Mouse (Mus musculus) embryo, embryonic 11.5 days (tissue): ENCODE measurements at regions not wholly inside any gene's neighbourhood (a gene's known extent, or its start where the extent isn't known, plus 50 kb on each side); places are given as distances from the start of the nearest gene placed in this dataset.
A peak's percentile ranks its signal among the peaks of the same experiment; 100 is the strongest.

Source experiments
- DNase-seq: peaks from one replicate; pipeline ENCODE4 v3.0.0-alpha.2; 2012; ENCODE audit warnings: low read depth, low spot score

DNA sequence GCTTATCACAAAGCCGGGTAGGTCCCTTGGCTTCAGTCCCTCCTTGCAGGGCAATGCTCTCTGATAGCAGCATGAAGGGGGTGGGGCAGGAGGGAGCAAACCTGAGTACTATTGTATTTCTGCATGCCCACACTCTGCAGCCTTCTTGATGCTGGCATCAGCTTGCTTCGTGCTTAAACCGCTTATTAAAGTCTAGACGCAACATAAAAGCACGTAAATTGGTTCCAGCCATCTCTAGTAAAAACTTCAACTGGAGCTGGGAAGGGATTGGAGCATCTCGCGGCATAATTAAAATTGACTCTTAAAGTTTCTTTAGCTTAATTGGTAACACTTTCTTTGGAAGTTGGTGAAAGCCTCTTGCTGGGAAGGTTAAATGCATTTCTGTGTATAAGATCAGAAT, 131.5 kb upstream of the Jag1 start:
- DNase-seq: peak; percentile 19

DNA sequence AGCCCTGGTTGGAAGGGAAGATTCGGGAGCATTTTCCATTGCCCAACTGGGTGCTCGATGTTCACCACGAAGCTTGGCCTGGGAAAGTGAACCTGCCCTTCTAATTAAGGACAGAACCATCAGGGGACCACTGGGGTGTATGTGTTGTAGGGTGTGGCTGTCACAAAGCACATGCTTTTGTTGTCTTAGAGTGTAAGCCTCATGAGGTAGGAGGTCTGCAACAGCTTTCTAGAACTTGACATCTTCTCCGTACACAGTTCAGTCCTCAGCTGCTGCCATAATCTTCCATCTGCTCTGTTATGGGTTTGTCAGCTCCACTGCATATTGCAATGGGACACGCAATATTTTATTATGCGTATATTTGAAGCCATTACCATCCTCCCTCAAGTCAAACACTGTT, 127.9 kb upstream of the Jag1 start:
- DNase-seq: no peak

DNA sequence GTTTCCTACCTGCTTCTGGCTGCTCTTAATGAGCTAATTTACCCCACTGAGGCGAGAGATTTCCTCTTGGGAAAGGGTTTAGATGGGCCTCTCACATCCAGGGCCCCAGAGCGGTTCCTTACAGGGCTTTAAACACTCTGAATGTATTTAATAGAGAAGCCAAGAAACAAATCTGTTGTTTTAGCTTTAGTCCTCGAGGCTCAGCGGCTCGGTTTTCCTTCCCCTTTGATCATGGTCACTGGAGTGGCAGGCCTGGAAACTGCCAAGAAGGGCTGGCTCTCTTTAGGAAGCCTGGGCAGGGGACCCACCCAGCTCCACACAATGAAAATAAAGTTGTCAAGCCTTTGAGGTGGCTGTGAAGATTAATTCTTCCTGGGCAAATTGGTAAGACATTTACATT, 127.5 kb upstream of the Jag1 start:
- no peak for DNase-seq

DNA sequence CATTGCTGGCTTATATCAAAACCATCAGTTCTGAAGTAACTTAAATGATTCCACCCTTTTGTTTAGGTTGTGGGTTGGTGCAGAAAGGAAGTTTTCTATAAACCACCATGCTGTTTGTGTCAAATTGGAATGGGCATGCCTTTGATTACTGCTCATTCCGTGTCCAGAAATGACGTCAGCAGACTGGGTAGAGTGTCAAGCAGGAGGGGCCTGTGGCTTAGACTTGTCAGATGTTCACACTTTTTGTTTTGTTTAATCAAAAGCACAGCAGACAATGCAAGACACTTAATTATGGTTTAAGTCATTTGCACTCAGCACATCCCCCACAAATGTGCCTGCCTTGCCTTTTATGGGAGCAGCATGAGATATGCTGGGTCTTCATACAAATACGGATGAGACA, 120.5 kb upstream of the Jag1 start:
- DNase-seq: no peak

DNA sequence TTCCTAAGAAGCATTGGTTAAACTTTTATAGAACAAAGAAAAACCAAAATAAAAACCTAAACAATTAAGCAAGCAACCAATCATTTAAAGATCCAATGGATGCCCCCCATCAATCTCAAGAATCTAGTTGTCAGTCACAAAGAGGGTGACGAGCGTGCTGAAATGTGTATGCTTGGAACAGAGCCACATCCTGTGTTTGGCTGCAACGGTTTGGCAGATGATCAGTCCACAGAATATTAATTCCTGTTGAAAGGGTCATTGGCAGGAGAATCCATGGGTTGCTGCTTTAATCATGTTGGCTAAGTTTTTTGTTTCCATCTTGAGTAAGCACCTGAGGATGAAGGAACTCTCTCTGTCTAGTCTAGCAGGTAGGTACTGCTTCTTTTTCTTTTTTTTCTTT, 117.5 kb upstream of the Jag1 start:
- no peak for DNase-seq

DNA sequence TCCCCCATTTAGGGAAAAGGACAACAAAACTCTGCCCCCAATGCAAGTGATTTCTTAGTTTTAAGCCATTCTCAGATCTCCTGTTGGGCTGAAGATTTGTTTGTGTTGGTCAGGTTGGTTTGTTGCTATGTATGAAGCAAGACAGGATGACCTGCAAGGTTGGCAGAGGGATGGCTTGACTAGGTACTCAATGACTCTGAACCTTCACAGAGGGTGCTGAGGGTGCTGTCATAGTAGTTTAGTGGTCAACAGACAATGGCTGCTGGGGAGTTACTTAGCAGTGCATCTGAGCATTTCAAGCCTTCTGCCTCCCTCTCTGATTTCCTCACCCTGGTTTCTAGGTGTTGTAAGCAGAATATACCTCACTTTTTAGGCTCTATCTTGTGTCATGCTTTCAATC, 114.7 kb upstream of the Jag1 start:
- no peak for DNase-seq

DNA sequence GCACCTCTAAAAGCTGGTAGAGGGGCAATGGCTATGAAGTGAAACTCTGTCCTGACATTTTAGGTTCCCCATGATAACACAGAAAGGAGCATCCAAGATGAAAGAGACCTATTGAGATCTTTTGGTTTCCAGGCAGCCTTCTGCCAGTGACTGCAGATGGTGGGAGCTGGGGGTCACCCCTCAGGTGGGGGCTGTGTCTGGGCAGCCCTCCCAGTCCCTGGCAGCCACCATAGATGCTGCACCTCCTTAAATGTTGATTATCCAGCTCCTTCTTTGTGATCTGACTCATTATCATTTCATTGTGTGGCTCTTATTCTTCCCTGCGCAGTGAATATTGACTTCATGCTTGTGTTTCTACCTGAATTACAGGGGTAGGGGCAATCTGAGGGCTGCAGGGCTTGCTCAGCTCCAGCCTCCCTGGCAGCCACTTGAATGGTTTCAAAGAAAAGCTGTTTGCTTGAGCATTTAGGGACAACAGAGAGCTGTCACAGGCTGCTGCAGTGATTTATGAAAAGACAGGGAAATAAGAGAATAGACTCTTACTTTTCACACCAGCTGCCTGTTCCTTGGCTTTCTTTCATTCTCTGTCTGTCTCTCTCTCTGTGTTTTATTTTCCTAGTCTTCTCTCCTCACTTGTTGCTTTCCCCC, 113.1 kb upstream of the Jag1 start:
- DNase-seq: peak; percentile 14

DNA sequence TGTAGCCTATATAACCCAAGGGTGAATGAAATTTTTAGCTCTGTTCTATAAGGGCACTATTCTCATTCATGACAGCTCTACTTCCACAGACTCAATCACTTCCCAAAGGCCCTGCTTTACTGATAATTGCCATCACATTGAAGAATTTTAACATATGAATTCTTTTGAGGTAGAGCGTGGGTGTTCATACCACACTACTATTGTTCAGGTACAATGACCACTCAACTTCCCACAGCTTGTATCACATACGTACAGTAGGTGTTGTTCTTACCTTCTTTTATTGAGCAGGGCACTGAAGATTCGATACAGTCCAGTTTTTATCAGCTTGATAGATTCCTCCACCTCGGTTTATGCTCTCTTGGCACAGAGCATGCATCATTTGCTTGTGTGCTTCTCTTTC, 111.1 kb upstream of the Jag1 start:
- no peak for DNase-seq

DNA sequence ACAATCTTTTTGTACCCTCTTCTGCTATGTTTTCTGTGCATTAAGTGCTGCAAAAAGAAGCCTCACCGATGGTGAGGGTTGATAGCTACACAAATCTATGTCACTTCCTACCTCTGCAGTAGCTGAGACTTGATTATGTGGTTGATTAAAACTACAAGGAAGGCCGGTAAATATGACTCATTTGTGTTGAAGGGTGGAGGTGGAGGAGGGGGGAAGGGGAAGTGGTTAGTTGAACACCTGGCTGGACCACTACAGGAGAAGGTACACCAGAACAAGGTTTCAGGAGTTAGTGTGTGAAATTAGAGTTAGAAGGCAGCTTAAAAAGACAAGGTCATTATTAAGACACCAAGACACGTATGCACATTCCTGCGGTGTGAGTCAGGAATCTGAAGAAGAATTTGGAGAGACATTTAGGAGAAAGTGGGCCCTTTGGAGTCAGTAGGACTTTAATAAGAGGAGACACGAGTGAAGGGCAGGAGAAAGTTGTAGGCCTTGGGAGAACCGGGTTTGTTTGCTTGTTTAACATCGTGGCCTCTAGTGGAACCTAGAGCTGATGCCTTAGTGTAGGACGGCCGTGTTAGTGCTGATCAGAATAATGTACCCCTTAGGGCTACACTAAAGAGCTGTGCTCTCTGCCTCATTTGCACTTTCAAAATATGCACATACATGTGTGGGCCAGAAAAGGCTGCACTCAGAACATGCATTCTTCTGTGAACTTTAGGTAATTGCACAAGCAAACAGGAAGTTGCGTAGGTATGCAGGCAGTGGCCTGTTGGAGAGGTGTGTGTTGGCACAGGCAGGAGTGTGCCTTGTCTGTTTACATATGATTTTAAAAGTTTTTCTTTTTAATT, 108.5 kb upstream of the Jag1 start:
- no peak for DNase-seq

DNA sequence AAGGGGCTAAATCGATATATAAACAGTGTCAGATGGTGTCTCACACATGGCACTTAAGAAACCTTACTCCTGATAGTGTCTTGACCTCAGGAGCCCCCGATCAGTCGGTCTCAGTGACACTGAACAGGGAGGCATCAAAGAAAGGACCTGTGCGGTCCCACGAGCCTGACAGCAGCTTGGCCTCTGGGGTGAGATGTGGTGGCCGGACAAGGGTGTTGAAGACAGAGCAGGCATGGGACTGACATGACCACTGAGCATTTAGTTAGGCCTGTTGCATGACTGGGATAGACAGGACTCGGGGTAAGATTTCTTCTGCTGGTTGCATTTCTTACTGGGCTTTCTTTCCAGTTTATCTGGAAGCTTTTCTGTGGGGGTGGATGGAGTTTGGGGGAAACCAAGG, 99.3 kb upstream of the Jag1 start:
- no peak for DNase-seq

DNA sequence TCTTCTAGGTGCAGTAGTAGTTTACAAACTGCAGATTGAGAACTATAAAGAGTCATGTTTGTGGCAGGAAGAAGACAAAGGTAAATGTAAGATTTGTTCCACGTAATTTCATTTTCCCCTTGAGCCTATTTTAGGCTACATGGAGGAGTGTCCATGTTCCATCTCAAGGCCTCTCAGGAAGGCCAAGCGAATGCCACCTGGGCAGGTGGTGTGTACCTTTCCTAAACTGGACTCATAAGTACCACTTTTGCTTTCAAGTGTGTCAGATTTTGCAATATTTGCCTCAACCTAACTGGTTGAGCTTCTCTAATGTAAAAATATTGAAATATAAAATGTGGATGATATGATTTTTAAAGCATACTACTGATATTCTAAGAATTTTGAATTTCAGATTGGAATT, 91.4 kb upstream of the Jag1 start:
- no peak for DNase-seq

DNA sequence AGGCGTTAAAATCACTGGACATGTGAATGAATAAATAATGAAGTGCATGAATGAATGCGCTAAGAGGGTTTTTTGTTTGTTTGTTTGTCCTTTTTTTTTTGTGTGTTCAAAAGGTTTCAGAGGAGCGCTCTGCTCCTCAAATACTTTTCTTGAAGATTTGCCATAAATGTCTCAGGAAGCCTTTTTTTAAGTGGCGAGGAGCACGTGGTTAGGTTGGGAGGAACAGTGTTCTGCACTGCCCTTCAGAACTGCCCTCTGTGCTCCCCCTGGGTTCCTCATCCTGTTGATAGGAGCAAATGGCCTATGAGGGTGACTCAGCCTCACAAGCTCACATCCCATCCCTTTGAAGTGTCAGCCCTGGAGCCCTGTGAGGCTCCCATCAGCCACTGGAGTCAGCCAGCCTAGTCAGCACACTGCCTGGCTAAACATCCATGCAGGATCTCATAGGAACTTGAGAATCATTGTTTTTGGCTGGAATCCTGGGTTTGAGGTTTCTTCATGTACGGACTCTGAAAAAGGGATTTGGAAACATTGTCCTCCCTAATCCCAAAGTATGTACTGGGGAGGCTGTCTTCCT, 87.9 kb upstream of the Jag1 start:
- no peak for DNase-seq

DNA sequence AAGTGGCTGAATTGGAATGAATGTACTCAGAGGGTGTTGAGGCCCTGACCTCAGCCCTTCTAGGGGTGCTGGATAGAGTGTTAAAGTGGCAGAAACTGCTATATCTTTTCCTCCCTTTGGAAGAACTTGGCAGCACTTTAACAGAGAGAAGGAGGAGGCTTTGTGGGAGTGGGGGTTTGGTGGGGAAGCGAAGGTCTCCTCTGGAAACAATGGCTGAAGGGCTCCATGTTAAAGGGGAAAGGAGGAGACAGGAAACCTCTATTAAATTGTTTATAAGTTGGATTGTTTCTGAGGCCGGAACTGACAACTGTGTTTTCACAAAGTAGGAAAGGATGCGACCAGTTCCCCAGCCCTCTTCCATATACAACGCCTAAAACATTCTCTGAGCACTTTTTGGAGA, 83.7 kb upstream of the Jag1 start:
- no peak for DNase-seq

DNA sequence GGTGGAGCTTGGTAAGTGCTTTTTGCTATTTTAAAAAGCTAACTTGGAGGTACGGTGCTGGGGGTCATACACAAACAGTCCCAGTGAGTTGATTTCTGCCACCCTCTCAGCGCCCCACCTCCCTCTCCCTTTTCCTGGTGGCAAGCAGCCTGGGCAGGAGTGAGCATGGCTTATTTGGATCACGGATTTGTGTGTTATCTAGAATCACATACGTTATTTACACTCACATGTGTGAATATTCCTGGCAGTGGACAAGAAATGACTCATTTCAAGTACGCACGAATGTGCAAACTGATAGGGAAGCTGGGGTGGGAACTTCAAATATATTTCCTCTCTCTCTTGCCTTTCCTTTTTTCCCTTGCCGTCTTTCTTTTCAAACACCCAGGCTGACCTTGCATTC, 75.7 kb upstream of the Jag1 start:
- DNase-seq: no peak

DNA sequence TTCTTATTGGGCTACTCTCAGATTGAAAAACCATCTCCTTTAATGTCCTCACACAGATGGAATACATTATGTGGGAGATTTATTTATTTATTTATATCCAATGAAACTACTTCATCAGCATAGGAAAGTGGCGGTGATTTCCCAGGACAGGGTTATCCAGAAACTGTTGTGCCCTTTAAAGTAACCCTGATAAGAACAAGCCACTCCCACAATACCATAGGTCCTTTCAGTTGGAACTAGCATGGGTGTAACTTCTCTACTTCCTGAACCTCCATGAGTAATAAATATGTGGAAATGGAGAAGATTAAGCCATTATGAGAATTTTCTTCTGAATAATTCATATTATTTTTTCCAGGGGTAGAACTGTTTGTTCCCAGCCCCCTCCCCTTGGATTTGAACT, 52.7 kb upstream of the Jag1 start:
- DNase-seq: no peak

DNA sequence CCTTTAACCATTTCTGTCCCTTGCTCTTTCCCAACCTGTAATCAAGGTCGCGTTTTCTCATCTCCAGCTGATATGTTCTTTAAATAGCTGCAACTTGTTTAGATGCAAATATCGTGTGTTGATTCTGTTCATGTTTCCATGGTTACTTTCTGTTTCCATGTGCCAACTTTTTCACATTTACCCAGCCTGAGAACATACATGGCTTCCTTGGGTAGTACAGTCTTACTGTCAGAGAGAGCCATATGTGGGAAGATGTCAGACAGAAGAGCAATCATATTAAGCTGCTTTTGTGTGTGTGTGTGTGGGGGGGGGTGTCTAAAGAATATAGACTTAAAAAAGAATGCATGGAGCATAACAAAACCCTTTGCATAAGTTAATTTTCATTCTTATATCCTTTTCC, 52.2 kb upstream of the Jag1 start:
- DNase-seq: no peak
